In genomic region chr4:101497336-101497735, GRCm38 (mm10) we compare ENCODE assay signal across 8 mouse cellular contexts. TPM values are rescaled to one million over a fixed set of nuclear protein-coding genes. Genes with fewer than 3 reads are reported as not detected.
DNase-seq lines count a peak whose midpoint lies in the region; ATAC-seq lines count a peak whose summit lies in the region.

No protein-coding gene starts in this region.

- H3K4me1 ChIP-seq in embryonic facial prominence, embryonic 14.5 days (ENCODE audit: control insufficient read depth, insufficient read depth, low read length), result peaks cover 4% of the 10 kb centered on the region; the same call in 1 of the 2 replicates
- H3K4me1 ChIP-seq in kidney, embryonic 15.5 days, result peaks cover 18% of the 10 kb centered on the region
- H3K4me1 ChIP-seq in midbrain, embryonic 13.5 days (replicated peaks), result peaks cover 10% of the 10 kb centered on the region

- H3K27me3 ChIP-seq in embryonic facial prominence, embryonic 14.5 days (replicated peaks; ENCODE audit: control insufficient read depth, insufficient read depth, low read length), result peaks cover 39% of the 10 kb centered on the region
- peaks cover 53% of the 10 kb centered on the region for H3K27me3 ChIP-seq in kidney, embryonic 15.5 days
- peaks cover 42% of the 10 kb centered on the region for H3K27me3 ChIP-seq in midbrain, embryonic 13.5 days

- H3K4me3 ChIP-seq in embryonic facial prominence, embryonic 14.5 days (ENCODE audit: low read depth, low read length), result peak overlapping the region; percentile 65
- peak overlapping the region; percentile 49 for H3K4me3 ChIP-seq in kidney, embryonic 15.5 days (replicated peaks)
- H3K4me3 ChIP-seq in midbrain, embryonic 13.5 days (replicated peaks), result peak overlapping the region; percentile 68

- H3K9ac ChIP-seq in embryonic facial prominence, embryonic 14.5 days (ENCODE audit: low read depth, low read length), result 0 out of 2 replicates have a peak overlapping the region, but pooled peaks have one; percentile 60
- H3K9ac ChIP-seq in kidney, embryonic 15.5 days, result 0 out of 2 replicates have a peak overlapping the region, but pooled peaks have one; percentile 21
- H3K9ac ChIP-seq in midbrain, embryonic 13.5 days (replicated peaks), result no peak overlapping the region

- H3K4me2 ChIP-seq in embryonic facial prominence, embryonic 14.5 days (ENCODE audit: low read depth, low read length), result peak overlapping the region; percentile 99
- H3K4me2 ChIP-seq in kidney, embryonic 15.5 days, result peak overlapping the region; percentile 84
- H3K4me2 ChIP-seq in midbrain, embryonic 13.5 days (replicated peaks), result peak overlapping the region; percentile 97

- under 1% methylated on average over 14 of the region's 14 CpGs for WGBS in embryonic facial prominence, embryonic 14.5 days
- WGBS in kidney, embryonic 15.5 days, result 6% methylated on average over 14 of the region's 14 CpGs
- WGBS in midbrain, embryonic 13.5 days, result 4% methylated on average over 14 of the region's 14 CpGs

- no peak overlapping the region for H3K27ac ChIP-seq in embryonic facial prominence, embryonic 14.5 days (replicated peaks; ENCODE audit: low read depth, low read length)
- H3K27ac ChIP-seq in kidney, embryonic 15.5 days, result no peak overlapping the region
- no peak overlapping the region for H3K27ac ChIP-seq in midbrain, embryonic 13.5 days

- no peaks in the 10 kb centered on the region for H3K9me3 ChIP-seq in embryonic facial prominence, embryonic 14.5 days (ENCODE audit: control insufficient read depth, low read length)
- H3K9me3 ChIP-seq in kidney, embryonic 15.5 days (replicated peaks), result no peaks in the 10 kb centered on the region
- no peaks in the 10 kb centered on the region for H3K9me3 ChIP-seq in midbrain, embryonic 13.5 days

- DNase-seq in layer of hippocampus, postnatal 36 days, result peak; percentile 18
- no peak for DNase-seq in layer of hippocampus, adult 9-10 months (ENCODE audit: low spot score)
- DNase-seq in adrenal gland, postnatal 14 days, result peak; percentile 64
- DNase-seq in embryonic facial prominence, embryonic 14.5 days (ENCODE audit: low spot score), result peak; percentile 75
- DNase-seq in spleen, adult 18-20 months, result no peak

- no peaks in the 10 kb centered on the region for H3K36me3 ChIP-seq in embryonic facial prominence, embryonic 14.5 days (ENCODE audit: control insufficient read depth, insufficient read depth, low read length)
- H3K36me3 ChIP-seq in kidney, embryonic 15.5 days, result no peaks in the 10 kb centered on the region
- no peaks in the 10 kb centered on the region for H3K36me3 ChIP-seq in midbrain, embryonic 13.5 days

- ATAC-seq in embryonic facial prominence, embryonic 14.5 days (ENCODE audit: low read depth), result peak; percentile 68
- no peak for ATAC-seq in kidney, embryonic 15.5 days (replicated peaks; ENCODE audit: low FRiP score)
- ATAC-seq in midbrain, embryonic 13.5 days, result no peak
- ATAC-seq in activated CD4-positive, CD25-positive, alpha-beta regulatory T cell, adult 4 months, result no peak

RNA-seq across cellular contexts. Expression of gene Dnajc6, which starts 0.9 kb away (rescaled TPM):
- 100 to 1,000 TPM; 310 to 321 TPM for total RNA-seq in layer of hippocampus, postnatal 36 days (2021)
- 3.9 and 8.3 TPM in 2 replicates for total RNA-seq in adrenal gland, postnatal 14 days (2021)
- polyA plus RNA-seq in embryonic facial prominence, embryonic 14.5 days (2014; fragmentation: Nextera tagmentation; extraction: Ambion mirVana), result 4.4 and 4.8 TPM in 2 replicates
- 1.0 and 1.2 TPM in 2 replicates for polyA plus RNA-seq in kidney, embryonic 15.5 days (2015; fragmentation: Nextera tagmentation; extraction: Ambion mirVana)
- polyA plus RNA-seq in midbrain, embryonic 13.5 days (2015; fragmentation: Nextera tagmentation; extraction: Ambion mirVana), result 23.9 and 24.8 TPM in 2 replicates
- polyA plus RNA-seq in activated CD4-positive, CD25-positive, alpha-beta regulatory T cell, adult 4 months (2017; shearing (Covaris generic)), result 1 to 10 TPM; 1.8 to 1.9 TPM

Comparison
In these comparisons a context has a peak if more than half of its experiments do, and no peak if none do; other contexts are left out.
1. DNase-seq: peak in layer of hippocampus, postnatal 36 days (2 of 2), adrenal gland, postnatal 14 days (single experiment) and embryonic facial prominence, embryonic 14.5 days (single experiment); none in layer of hippocampus, adult 9-10 months (single experiment) and spleen, adult 18-20 months (0 of 2).
2. Peak in every context shown above with its lines, with median percentiles within 50 percentile points of each other: H3K4me2 ChIP-seq and H3K4me3 ChIP-seq.